34 mouse cellular contexts compared by ENCODE assay signal in the genomic region with DNA sequence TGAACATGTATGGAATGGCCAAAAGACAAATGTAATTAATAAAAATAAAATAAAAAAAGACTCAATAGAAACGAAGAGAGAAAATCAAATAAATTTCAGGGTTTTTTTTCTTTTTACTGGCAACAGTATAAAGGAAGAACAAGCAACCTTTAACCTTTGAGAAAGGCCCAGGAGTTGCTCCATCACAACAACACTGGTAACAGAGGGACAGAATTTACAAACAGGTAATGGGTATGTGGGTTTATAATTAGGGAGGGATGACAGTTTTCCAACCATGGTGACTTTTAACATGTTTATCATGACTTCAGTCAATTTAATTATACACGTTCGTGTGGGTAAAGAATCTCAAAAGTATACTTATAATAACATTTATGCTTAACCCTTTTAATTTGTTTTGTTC.
"Had no signal": no experiment of that assay in that cellular context is flagged by ENCODE, and none has a peak within 500 bp of the region (broad histone marks: within the 10 kb centered on the region; RNA-seq: fewer than 3 reads in every experiment).

No protein-coding gene starts in this region.

- ATAC-seq: hindbrain, embryonic 16.5 days; hindbrain, postnatal 0 days; inflammation-experienced regulatory T-cells, adult 6 months; intestine, embryonic 15.5 days; intestine, embryonic 16.5 days; intestine, postnatal 0 days had no signal

- H3K27me3 ChIP-seq: heart, embryonic 12.5 days; heart, embryonic 13.5 days; heart, embryonic 15.5 days; hindbrain, embryonic 12.5 days; hindbrain, embryonic 13.5 days; hindbrain, embryonic 15.5 days; intestine, embryonic 15.5 days; kidney, embryonic 15.5 days had no signal

- H3K36me3 ChIP-seq: heart, embryonic 10.5 days; heart, embryonic 12.5 days; heart, embryonic 13.5 days; heart, embryonic 15.5 days; hindbrain, embryonic 10.5 days; hindbrain, embryonic 12.5 days; hindbrain, embryonic 13.5 days; hindbrain, embryonic 15.5 days; intestine, embryonic 15.5 days; kidney, embryonic 15.5 days had no signal

- H3K9ac ChIP-seq: heart, embryonic 12.5 days; heart, embryonic 13.5 days; heart, embryonic 15.5 days; hindbrain, embryonic 12.5 days; hindbrain, embryonic 13.5 days; hindbrain, embryonic 14.5 days; hindbrain, embryonic 15.5 days; intestine, embryonic 15.5 days; kidney, embryonic 15.5 days had no signal

- H3K27ac ChIP-seq: heart, embryonic 10.5 days; heart, embryonic 13.5 days; heart, embryonic 15.5 days; hindbrain, embryonic 10.5 days; hindbrain, embryonic 12.5 days; hindbrain, embryonic 13.5 days; hindbrain, embryonic 14.5 days; hindbrain, embryonic 15.5 days; hindbrain, postnatal 0 days; intestine, embryonic 15.5 days; kidney, embryonic 15.5 days; kidney, postnatal 0 days; layer of hippocampus, adult 2 months had no signal

- H3K4me2 ChIP-seq: heart, embryonic 11.5 days; heart, embryonic 12.5 days; heart, embryonic 13.5 days; heart, embryonic 15.5 days; hindbrain, embryonic 12.5 days; hindbrain, embryonic 13.5 days; hindbrain, embryonic 14.5 days; hindbrain, embryonic 15.5 days; intestine, embryonic 15.5 days; kidney, embryonic 15.5 days had no signal

- DNase-seq: heart, postnatal 10 days; heart, postnatal 14 days; heart, postnatal 4 days; kidney, adult 11 months; kidney, adult 18-20 months; kidney, adult 2 months; kidney, adult 8-10 months; kidney, adult 9 months; kidney, postnatal 10 days; kidney, postnatal 14 days; kidney, postnatal 25 days; kidney, postnatal 36 days; kidney, postnatal 4 days; layer of hippocampus, adult 9-11 months; layer of hippocampus, postnatal 36 days had no signal

- H3K4me1 ChIP-seq: heart, embryonic 15.5 days; hindbrain, embryonic 10.5 days; hindbrain, embryonic 12.5 days; hindbrain, embryonic 13.5 days; hindbrain, embryonic 15.5 days; kidney, embryonic 15.5 days had no signal

- H3K4me3 ChIP-seq: heart, embryonic 10.5 days; heart, embryonic 12.5 days; heart, embryonic 13.5 days; heart, embryonic 15.5 days; hindbrain, embryonic 10.5 days; hindbrain, embryonic 12.5 days; hindbrain, embryonic 13.5 days; hindbrain, embryonic 15.5 days; intestine, embryonic 15.5 days; kidney, embryonic 15.5 days; layer of hippocampus, adult 2 months had no signal

- H3K9me3 ChIP-seq: heart, embryonic 10.5 days; heart, embryonic 12.5 days; heart, embryonic 13.5 days; heart, embryonic 15.5 days; hindbrain, embryonic 10.5 days; hindbrain, embryonic 12.5 days; hindbrain, embryonic 13.5 days; hindbrain, embryonic 15.5 days; intestine, embryonic 15.5 days; kidney, embryonic 15.5 days had no signal
